Mouse (Mus musculus) MEL (cell line): ENCODE results near the gene Pik3c2b. TPM values are rescaled to one million over a fixed set of nuclear protein-coding genes. Genes with fewer than 3 reads are reported as not detected.
"Not testable (repeated sequence)": the region's sequence is repeated elsewhere in the genome, so short reads cannot be mapped to it uniquely, and the experiment has no call there.

Experiments
- DNase-seq: peaks from one replicate; pipeline ENCODE4 v3.0.0; 2011; ENCODE audit warnings: low read depth, low spot score
- H3K27ac ChIP-seq: 2 replicates; pipeline ENCODE4 v1.5.1; 2012; ENCODE audit warnings: low read depth, mild to moderate bottlenecking, control low read depth, low read length, moderate library complexity; ENCODE audit not compliant: control insufficient read depth
- H3K27me3 ChIP-seq, 2 experiments: fragments of 150-350 bp in 1 of 2; sonication (generic) in 1 of 2; 2 replicates each; pipeline ENCODE4 v1.6.1; 2012; ENCODE audit warnings: low read length in 2 of 2, mild to moderate bottlenecking in 2 of 2, improper control_type of control experiment in 1 of 2, moderate library complexity in 1 of 2; ENCODE audit not compliant: insufficient read depth in 2 of 2, control insufficient read depth in 1 of 2
- H3K36me3 ChIP-seq, 2 experiments: 2 replicates each; pipeline ENCODE4 v1.6.1; 2012 to 2014; ENCODE audit warnings: low read length in 2 of 2, improper control_type of control experiment in 1 of 2, inconsistent platforms in 1 of 2, mild to moderate bottlenecking in 1 of 2; ENCODE audit not compliant: insufficient read depth in 2 of 2, control insufficient read depth in 1 of 2
- H3K4me1 ChIP-seq, 2 experiments: fragments of 150-350 bp in 1 of 2; sonication (generic) in 1 of 2; 2 replicates each; pipeline ENCODE4 v1.6.1; 2012; ENCODE audit warnings: low read length in 2 of 2, improper control_type of control experiment in 1 of 2, mild to moderate bottlenecking in 1 of 2; ENCODE audit not compliant: insufficient read depth in 2 of 2, control insufficient read depth in 1 of 2
- H3K4me3 ChIP-seq, 2 experiments: fragments of 150-350 bp in 1 of 2; sonication (generic) in 1 of 2; 2 replicates each; pipeline ENCODE4 v1.5.1; 2012; ENCODE audit warnings: low read depth in 2 of 2, low read length in 2 of 2, mild to moderate bottlenecking in 2 of 2, moderate library complexity in 2 of 2, control low read depth in 1 of 2, improper control_type of control experiment in 1 of 2; ENCODE audit not compliant: control insufficient read depth in 1 of 2, insufficient read depth in 1 of 2
- H3K79me2 ChIP-seq: 2 replicates; pipeline ENCODE4 v1.6.1; 2012; ENCODE audit warnings: mild to moderate bottlenecking, low read length, moderate library complexity; ENCODE audit not compliant: control insufficient read depth, poor library complexity, insufficient read depth
- H3K9ac ChIP-seq: 2 replicates; pipeline ENCODE4 v1.6.1; 2012; ENCODE audit warnings: low read depth, mild to moderate bottlenecking, control low read depth, low read length, moderate library complexity; ENCODE audit not compliant: control insufficient read depth, poor library complexity, severe bottlenecking
- H3K9me3 ChIP-seq: fragments of 150-350 bp; sonication (generic); replicated peaks from 2 replicates; pipeline ENCODE4 v1.6.1; 2012; ENCODE audit warnings: mild to moderate bottlenecking, low read length, improper control_type of control experiment, moderate library complexity; ENCODE audit not compliant: insufficient read depth
- BHLHE40 ChIP-seq: IDR thresholded peaks from 2 replicates; pipeline ENCODE4 v1.6.1; 2012; ENCODE audit warnings: low read depth, mild to moderate bottlenecking, inconsistent platforms, low read length, improper control_type of control experiment, borderline replicate concordance
- CHD2 ChIP-seq: IDR thresholded peaks from 2 replicates; pipeline ENCODE4 v1.6.1; 2011; ENCODE audit warnings: low read length, improper control_type of control experiment
- E2F4 ChIP-seq: IDR thresholded peaks from 2 replicates; pipeline ENCODE4 v1.6.1; 2011; ENCODE audit warnings: low read depth, low read length, improper control_type of control experiment, borderline replicate concordance
- ELF1 ChIP-seq: IDR thresholded peaks from 2 replicates; pipeline ENCODE4 v1.6.1; 2014; ENCODE audit warnings: low read depth, mild to moderate bottlenecking, inconsistent platforms, low read length, improper control_type of control experiment, moderate library complexity
- ETS1 ChIP-seq: IDR thresholded peaks from 2 replicates; pipeline ENCODE4 v1.6.1; 2012; ENCODE audit warnings: low read depth, mild to moderate bottlenecking, inconsistent platforms, low read length, improper control_type of control experiment, moderate library complexity
- HCFC1 ChIP-seq: IDR thresholded peaks from 2 replicates; pipeline ENCODE4 v1.6.1; 2012; ENCODE audit warnings: low read depth, mild to moderate bottlenecking, inconsistent platforms, low read length, improper control_type of control experiment, moderate library complexity
- JUND ChIP-seq: IDR thresholded peaks from 2 replicates; pipeline ENCODE4 v1.6.1; 2011; ENCODE audit warnings: low read depth, mild to moderate bottlenecking, improper control_type of control experiment, low read length
- KAT2A ChIP-seq: conservative IDR thresholded peaks from 2 replicates; pipeline ENCODE4 v1.6.1; 2012; ENCODE audit warnings: low read depth, low read length, improper control_type of control experiment, inconsistent platforms
- MAFK ChIP-seq: IDR thresholded peaks from 2 replicates; pipeline ENCODE4 v1.6.1; 2011; ENCODE audit warnings: low read depth, mild to moderate bottlenecking, low read length, improper control_type of control experiment, borderline replicate concordance
- MAZ ChIP-seq: IDR thresholded peaks from 2 replicates; pipeline ENCODE4 v1.6.1; 2012; ENCODE audit warnings: low read depth, mild to moderate bottlenecking, inconsistent platforms, low read length, improper control_type of control experiment
- MXI1 ChIP-seq: IDR thresholded peaks from 2 replicates; pipeline ENCODE4 v1.6.1; 2011; ENCODE audit warnings: mild to moderate bottlenecking, low read depth, low read length, improper control_type of control experiment
- POLR2AphosphoS2 ChIP-seq: IDR thresholded peaks from 2 replicates; pipeline ENCODE4 v1.6.1; 2011; ENCODE audit warnings: low read length, improper control_type of control experiment
- POLR2AphosphoS5 ChIP-seq: IDR thresholded peaks from 2 replicates; pipeline ENCODE4 v1.6.1; 2012; ENCODE audit warnings: low read depth, borderline replicate concordance, mild to moderate bottlenecking, inconsistent platforms, low read length, moderate library complexity, mixed read lengths
- RAD21 ChIP-seq: IDR thresholded peaks from 2 replicates; pipeline ENCODE4 v1.6.1; 2011; ENCODE audit warnings: mild to moderate bottlenecking, low read depth, low read length, improper control_type of control experiment
- RCOR1 ChIP-seq: IDR thresholded peaks from 2 replicates; pipeline ENCODE4 v1.6.1; 2012; ENCODE audit warnings: low read depth, mild to moderate bottlenecking, inconsistent platforms, low read length, improper control_type of control experiment
- SIN3A ChIP-seq: IDR thresholded peaks from 2 replicates; pipeline ENCODE4 v1.6.1; 2012; ENCODE audit warnings: low read length, improper control_type of control experiment, inconsistent platforms
- SMC3 ChIP-seq: IDR thresholded peaks from 2 replicates; pipeline ENCODE4 v1.6.1; 2011; ENCODE audit warnings: low read depth, low read length, improper control_type of control experiment
- TBP ChIP-seq: IDR thresholded peaks from 2 replicates; pipeline ENCODE4 v1.8.0; 2011; ENCODE audit warnings: low read depth, low read length, improper control_type of control experiment
- USF1 ChIP-seq: IDR thresholded peaks from 2 replicates; pipeline ENCODE4 v1.6.1; 2014; ENCODE audit warnings: low read depth, mild to moderate bottlenecking, inconsistent platforms, low read length, improper control_type of control experiment, moderate library complexity
- USF2 ChIP-seq, 2 experiments: IDR thresholded peaks; 2 replicates each; pipeline ENCODE4 v1.6.1; 2011 to 2012; ENCODE audit warnings: improper control_type of control experiment in 2 of 2, low read length in 2 of 2, borderline replicate concordance in 1 of 2, inconsistent platforms in 1 of 2, low read depth in 1 of 2, mild to moderate bottlenecking in 1 of 2; ENCODE audit not compliant: insufficient read depth in 1 of 2
- ZC3H11A ChIP-seq: IDR thresholded peaks from 2 replicates; pipeline ENCODE4 v1.6.1; 2012; ENCODE audit warnings: low read depth, mild to moderate bottlenecking, inconsistent platforms, low read length, improper control_type of control experiment
- ZNF384 ChIP-seq: IDR thresholded peaks from 2 replicates; pipeline ENCODE4 v1.6.1; 2012; ENCODE audit warnings: low read depth, mild to moderate bottlenecking, inconsistent platforms, low read length, improper control_type of control experiment
- polyA plus RNA-seq, 2 experiments: library from polyadenylated mRNA; stranded (reverse) in 1 of 2; unstranded in 1 of 2; fragments of >175 nt in 1 of 2; fragments of >200 nt in 1 of 2; gene quantifications; 2 replicates each; pipeline versions ENCODE4 v1.2.1 to v1.2.4; 2012; ENCODE audit warnings: low replicate concordance in 2 of 2, low read depth in 1 of 2; ENCODE audit not compliant: insufficient read length in 2 of 2, insufficient read depth in 1 of 2, missing spikeins in 1 of 2
- total RNA-seq: library from RNA; depleted of rRNA; stranded (reverse); fragments of 300-350 nt; gene quantifications from 2 replicates; pipeline ENCODE4 v1.2.3, GENCODE M21; 2012

The Pik3c2b gene
- total and polyA plus RNA-seq, 3 experiments = 2.9 to 3.2 TPM; not detected in 1

- TF ChIP-seq KAT2A = no peak; the same call in none of the 2 replicates
- TF ChIP-seq RCOR1 = 0 out of 2 replicates have a peak, but pooled peaks have one; percentile 27
- no peak for TF ChIP-seq BHLHE40
Observed at GRCm38 (mm10) chr1:133033316-133034090, 12.0 kb upstream of the Pik3c2b start (continued).

- TF ChIP-seq MAFK = peak; percentile 92
- TF ChIP-seq MAZ = no peak
- peak; percentile 56; the same call in 1 of the 2 replicates for TF ChIP-seq ELF1
- TF ChIP-seq, all 39 proteins: peak for 2
- no peaks in the 10 kb centered on the region for H3K9me3 ChIP-seq
- H3K79me2 ChIP-seq = no peaks in the 10 kb centered on the region
- peak overlapping the region; percentile 16; the same call in 1 of the 2 replicates for H3K9ac ChIP-seq
- H3K27me3 ChIP-seq = no peaks in the 10 kb centered on the region
- peak overlapping the region; percentile 3 to 4; a peak in 2 of 4 replicates for H3K4me3 ChIP-seq
- peak; percentile 90 for DNase-seq
- peak overlapping the region; percentile 26; the same call in 1 of the 2 replicates for H3K27ac ChIP-seq
- peaks cover 0 to 3% of the 10 kb centered on the region in 2 experiments; a peak in 2 of 4 replicates for H3K36me3 ChIP-seq
- peaks cover 0 to 17% of the 10 kb centered on the region in 2 experiments; a peak in 2 of 4 replicates for H3K4me1 ChIP-seq
Observed at GRCm38 (mm10) chr1:133034091-133034460, 11.4 kb upstream of the Pik3c2b start.

- DNase-seq = peak; percentile 57
- not testable (repeated sequence) for H3K27me3 ChIP-seq, H3K79me2 ChIP-seq, H3K27ac ChIP-seq
- Histone ChIP-seq H3K4me3 (peak overlapping the region in 1 of 2 experiments; percentile 41; a peak in 2 of 4 replicates), H3K4me1 (peaks cover 0 to 11% of the 10 kb centered on the region in 2 experiments; a peak in 2 of 4 replicates)
- TF ChIP-seq ZNF384 = peak; percentile 78
- TF ChIP-seq, all 39 proteins: peak for 1; not testable (repeated sequence) for 38
- H3K9ac ChIP-seq, H3K9me3 ChIP-seq, H3K36me3 ChIP-seq: not testable (repeated sequence)
Observed at GRCm38 (mm10) chr1:133034682-133035081, 10.8 kb upstream of the Pik3c2b start.

GRCm38 (mm10) chr1:133039505-133039949, 5.9 kb upstream of the Pik3c2b start:
- Histone ChIP-seq H3K9ac (no peak overlapping the region), H3K79me2 (no peaks in the 10 kb centered on the region), H3K36me3 (no peaks in the 10 kb centered on the region), H3K4me3 (no peak overlapping the region), H3K27ac (no peak overlapping the region), H3K27me3 (no peaks in the 10 kb centered on the region), H3K4me1 (no peaks in the 10 kb centered on the region), H3K9me3 (no peaks in the 10 kb centered on the region)
- DNase-seq = peak; percentile 87
- 0 out of 2 replicates have a peak, but pooled peaks have one; percentile 23 for TF ChIP-seq MXI1
- no peak for TF ChIP-seq CHD2
- no peak; the same call in 1 of the 2 replicates for TF ChIP-seq JUND
- peak; percentile 94 for TF ChIP-seq RAD21
- 0 out of 2 replicates have a peak, but pooled peaks have one; percentile 5 for TF ChIP-seq ZNF384
- TF ChIP-seq POLR2AphosphoS5 = no peak
- TF ChIP-seq ZC3H11A = peak; percentile 87
- TF ChIP-seq SIN3A = peak; percentile 68
- no peak for TF ChIP-seq USF1
- 0 out of 2 replicates have a peak, but pooled peaks have one; percentile 8 for TF ChIP-seq BHLHE40
- peak; percentile 84 for TF ChIP-seq SMC3
- no peak for TF ChIP-seq HCFC1
- no peak for TF ChIP-seq TBP
- TF ChIP-seq E2F4 = no peak
- no peak for TF ChIP-seq ETS1
- no peak for TF ChIP-seq POLR2AphosphoS2
- TF ChIP-seq MAFK = no peak
- TF ChIP-seq USF2 (IDR thresholded peaks at IDR 0.05; ENCODE audit: borderline replicate concordance in 1 of 2, insufficient read depth in 1 of 2, low read depth in 1 of 2, low read length in 2 of 2) = no peak
